Mouse (Mus musculus) bone marrow macrophage, adult 2 months (primary cell): ENCODE results near the gene Entpd7.

Experiments
- CTCF ChIP-seq: IDR thresholded peaks from 2 replicates; pipeline ENCODE4 v1.5.1; 2012; ENCODE audit warnings: low read depth, mild to moderate bottlenecking, low read length, moderate library complexity
- POLR2A ChIP-seq: IDR thresholded peaks from 2 replicates; pipeline ENCODE4 v1.6.1; 2012; ENCODE audit warnings: mild to moderate bottlenecking, low read depth, low read length, borderline replicate concordance

DNA sequence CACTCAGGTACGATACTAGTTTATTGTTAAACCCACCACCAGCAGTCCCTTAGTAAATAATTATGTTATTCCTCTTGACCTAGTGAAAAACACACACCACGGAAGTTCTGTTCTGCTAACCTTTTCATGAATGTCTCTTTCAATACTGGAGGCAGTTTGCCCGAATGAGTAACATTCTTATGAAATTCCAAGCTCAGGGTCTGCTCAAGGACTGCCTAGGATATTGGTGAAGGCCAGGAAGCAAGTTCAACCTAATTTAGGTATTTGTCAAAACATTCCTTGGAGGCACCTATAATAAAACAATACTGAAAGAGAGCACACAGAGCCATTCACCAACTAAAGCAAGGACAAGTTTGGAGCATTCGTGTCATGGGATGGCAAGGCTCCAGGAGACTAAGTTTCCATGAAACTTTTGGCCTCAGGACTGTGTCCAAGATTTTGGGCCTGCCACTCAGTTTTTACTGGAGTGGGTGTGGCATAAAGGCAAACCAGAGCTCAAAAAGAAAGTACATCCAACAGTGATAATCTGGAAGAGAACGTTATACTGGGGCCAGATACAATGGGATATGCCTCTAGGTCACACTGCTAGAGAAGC is 80.0 kb downstream of the Entpd7 start:
- TF ChIP-seq CTCF (no peak), POLR2A (no peak)
